Mouse (Mus musculus) brain, embryonic 18.5 days (tissue): ENCODE results near the gene Eif4g3.

Experiments used
- DNase-seq: peaks from one replicate; pipeline ENCODE4 v3.0.0-alpha.2; 2012; ENCODE audit warnings: low read depth, low spot score

Eif4g3 gene

GRCm38 (mm10) chr4:138160918-138161317 is 168.1 kb downstream of the Eif4g3 start:
- DNase-seq, result no peak

DNA sequence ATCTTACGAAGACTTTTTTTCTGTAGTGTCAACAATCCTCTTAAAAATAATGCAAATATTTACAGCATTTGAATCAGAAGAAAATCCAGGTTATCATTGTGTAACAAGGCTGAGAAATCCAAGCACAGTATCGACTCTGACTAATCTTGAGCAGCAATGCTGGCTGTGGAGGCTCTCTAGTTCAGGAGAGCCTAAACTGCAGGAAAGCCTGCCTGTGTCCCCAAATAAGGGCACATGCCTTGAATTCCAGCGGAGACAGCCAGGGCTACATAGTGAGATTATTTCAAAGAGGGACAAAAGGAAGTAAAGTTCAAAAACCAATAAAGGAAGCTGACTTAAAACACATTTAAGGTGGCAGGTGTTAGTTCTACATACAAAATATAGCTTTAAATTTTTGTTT is 168.7 kb downstream of the Eif4g3 start:
- no peak for DNase-seq

- no peak for DNase-seq
These were observed 171.0 kb downstream of the Eif4g3 start for GRCm38 (mm10) chr4:138163836-138164235.

- no peak for DNase-seq
These were observed 172.0 kb downstream of the Eif4g3 start for GRCm38 (mm10) chr4:138164860-138165259.

GRCm38 (mm10) chr4:138166519-138166918 is 173.7 kb downstream of the Eif4g3 start:
- DNase-seq, result no peak

DNA sequence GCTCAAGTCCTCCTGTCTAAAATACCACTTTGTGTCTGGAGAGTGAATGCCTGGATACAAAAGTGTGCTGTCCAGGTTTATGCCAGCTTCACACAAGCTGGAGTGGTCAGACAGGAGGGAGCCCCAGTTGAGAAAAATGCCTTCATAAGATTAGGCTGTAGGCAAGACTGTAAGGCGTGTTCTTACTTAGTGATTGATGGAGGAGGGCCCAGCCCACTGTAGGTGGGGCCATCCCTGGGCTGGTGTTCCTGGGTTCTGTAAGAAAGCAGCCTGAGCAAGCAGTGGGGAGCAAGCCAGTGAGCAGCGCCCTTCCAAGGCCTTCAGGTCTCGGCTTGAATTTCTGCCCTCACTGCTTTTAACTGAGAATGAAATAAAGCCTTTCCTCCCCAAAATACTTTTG is 175.3 kb downstream of the Eif4g3 start:
- no peak for DNase-seq

- no peak for DNase-seq
These were observed 176.6 kb downstream of the Eif4g3 start for GRCm38 (mm10) chr4:138169420-138169819.

GRCm38 (mm10) chr4:138172686-138173085 is 179.9 kb downstream of the Eif4g3 start:
- DNase-seq, result no peak

- no peak for DNase-seq
These were observed 186.6 kb downstream of the Eif4g3 start for GRCm38 (mm10) chr4:138179391-138179790.

DNA sequence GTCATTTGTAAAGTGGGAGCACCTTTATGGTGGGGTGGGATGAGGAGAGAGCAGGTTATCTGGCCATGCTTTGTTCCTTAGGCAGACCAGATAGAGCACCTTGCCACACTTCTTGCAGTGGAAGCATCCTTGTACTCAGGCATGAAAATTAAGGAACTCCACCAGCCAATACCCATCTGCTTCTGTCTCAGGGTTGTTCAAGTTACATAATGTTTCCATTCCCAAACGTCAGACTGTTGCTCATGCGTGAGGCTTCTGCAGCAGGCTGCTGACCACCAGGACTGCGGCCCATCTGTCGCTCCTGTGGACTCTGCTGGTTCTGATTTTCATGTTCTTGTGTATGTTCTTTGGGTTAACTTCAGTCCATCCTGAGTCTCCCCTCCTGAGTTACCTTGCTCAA is 187.9 kb downstream of the Eif4g3 start:
- DNase-seq, result no peak

DNA sequence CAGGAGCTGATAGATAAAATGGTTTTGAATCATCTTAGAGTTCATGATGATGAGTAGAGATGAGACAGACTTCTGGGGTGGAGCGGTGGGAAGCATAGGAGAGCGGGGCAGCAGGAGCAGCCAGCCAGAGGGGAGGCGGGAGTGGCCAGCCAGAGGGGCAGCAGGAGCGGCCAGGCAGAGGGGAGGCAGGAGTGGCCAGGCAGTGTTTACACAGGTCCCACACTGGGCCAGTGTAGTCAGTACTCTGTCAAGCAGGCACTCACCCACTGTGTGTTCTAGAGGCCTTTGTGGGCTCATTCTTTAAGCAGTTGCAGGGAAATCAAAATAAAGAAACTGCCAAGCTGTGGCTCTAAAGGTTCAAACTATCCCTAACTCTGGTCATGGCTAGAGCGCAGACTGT is 191.2 kb downstream of the Eif4g3 start:
- DNase-seq, result no peak

DNA sequence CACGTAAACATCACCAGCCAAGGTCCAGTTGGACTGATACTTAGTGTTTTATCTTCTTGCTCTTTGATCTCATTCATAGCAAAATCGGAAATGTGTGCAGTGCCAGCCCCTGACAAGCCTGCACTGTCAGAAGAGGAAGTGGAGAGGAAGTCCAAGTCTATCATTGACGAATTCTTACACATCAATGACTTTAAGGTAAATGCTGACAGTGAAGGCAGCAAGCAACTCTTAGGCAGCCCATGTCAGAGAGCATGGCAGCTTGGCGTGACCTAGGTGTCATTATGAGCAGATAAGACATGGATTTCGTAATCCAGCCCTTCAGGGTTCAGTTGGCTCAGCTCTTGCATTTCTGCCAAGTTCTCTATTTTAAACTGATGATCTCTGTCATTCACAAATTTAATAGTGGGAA is 191.8 kb downstream of the Eif4g3 start:
- no peak for DNase-seq

GRCm38 (mm10) chr4:138185961-138186360 is 193.1 kb downstream of the Eif4g3 start:
- no peak for DNase-seq

DNA sequence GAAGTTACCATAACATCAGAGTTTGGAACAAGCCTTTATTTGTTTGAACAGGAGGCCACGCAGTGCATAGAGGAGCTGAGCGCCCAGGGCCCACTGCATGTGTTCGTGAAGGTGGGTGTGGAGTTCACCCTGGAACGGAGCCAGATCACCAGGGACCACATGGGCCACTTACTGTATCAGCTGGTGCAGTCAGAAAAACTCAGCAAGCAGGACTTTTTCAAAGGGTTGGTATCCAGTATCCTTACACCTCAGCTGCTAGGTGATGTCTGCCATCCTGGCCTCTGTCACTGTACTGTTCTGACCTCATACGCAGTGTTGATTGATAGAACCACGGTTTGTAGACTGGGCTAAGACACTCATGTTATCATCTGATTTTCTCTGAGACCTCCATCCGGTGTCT is 195.2 kb downstream of the Eif4g3 start:
- DNase-seq, result no peak

- DNase-seq, result no peak
These were observed 199.7 kb downstream of the Eif4g3 start for GRCm38 (mm10) chr4:138192561-138192960.

DNA sequence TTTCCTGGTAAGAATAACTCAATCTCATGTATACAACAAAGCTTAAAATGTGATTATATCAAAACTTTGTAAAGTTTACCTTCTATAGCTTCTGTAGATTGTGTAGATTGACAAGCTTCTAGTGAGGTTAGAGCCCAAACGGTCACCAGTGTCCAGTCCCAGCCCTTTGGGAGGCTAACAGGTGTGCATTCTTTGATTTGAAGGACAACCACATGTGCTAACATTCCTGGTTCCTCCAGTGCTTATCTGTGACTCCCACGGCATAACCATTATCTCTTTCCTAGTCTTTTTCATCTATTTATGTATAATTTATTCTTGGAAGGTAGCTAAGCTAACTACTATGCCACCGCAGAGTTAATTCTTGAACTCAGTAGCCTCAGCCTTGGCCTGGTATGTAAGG is 207.9 kb downstream of the Eif4g3 start:
- DNase-seq, result no peak

- no peak for DNase-seq
These were observed 208.9 kb downstream of the Eif4g3 start for GRCm38 (mm10) chr4:138201696-138202095.

DNA sequence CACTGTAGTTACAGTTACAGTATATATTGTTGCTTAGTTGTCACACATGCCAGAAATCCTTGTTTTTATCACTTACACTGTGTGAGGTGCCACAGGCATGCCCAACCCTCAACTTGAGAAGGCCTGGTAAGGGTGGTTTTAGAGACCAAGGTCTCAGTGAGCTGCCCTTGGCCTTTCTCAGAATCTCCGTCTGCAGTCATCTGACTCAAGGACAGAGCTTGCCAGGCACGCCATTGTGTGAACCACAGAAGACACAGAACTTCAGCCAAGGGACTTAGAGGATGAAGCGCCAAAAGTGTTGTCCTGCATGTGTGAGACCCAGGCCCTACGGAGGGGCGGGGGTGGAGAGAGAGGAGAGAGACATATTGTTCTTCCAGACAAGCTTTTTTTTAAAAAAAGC is 217.3 kb downstream of the Eif4g3 start:
- DNase-seq, result no peak

GRCm38 (mm10) chr4:138213861-138214260 is 221.0 kb downstream of the Eif4g3 start:
- DNase-seq, result no peak

DNA sequence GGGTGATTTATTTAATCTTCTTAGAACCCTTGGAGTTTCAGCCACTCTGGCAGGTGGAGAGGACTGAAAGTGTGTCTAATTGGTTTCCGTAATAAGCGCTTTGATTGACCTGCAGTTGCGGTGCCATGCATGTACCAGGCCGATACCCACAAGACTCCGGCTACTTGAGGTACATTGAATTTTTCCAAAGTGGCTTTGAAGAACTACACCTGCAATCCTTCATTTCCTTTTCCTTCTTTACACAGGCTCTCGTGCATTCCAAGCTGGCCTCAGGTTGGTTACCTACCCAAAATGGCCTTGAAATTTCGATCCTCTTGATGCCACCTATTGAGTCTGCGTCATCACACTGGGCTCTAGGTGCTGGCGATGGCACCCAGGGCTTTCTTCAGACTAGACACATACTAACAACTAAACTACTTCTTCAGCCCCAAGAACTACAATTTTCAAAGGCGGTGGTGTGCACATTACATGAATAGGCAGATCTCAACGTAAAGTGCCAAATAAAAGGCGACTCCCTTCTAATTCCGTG is 222.9 kb downstream of the Eif4g3 start:
- DNase-seq, result no peak

DNA sequence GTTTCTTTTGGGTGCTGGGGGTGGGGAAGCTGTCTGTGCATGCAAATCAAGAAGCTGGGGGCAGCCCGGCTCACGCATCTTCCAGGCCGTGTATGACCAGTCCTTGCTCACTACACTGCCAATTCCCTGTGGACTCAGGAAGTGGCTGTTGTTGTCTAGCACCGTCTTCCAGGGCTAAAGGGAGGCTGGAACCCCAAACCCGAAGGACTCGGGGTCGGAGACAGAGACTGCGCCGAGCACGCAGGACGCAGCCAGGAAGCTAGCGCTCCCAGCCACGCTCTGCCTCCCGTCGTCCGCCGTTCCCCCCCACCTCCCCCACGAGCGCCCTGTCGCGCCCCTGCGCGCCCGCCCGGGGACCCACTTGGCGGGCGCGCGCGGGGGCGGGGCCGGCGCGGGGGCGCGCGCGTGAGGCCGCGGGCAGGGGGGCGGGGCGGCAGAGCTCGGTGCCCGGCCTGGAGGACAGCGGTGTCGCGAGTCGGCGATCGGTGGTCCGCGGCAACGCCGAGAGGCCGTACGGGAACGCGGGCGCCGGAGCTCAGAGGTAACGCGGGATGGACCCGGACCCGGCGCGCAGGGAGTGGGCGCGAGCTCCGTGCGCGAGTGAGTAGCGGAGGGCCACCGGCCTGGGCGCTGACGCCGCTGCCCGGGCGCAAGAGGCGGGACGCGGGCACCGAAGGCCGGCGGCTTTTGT is 223.5 kb downstream of the Eif4g3 start, which contains the start of gene Hp1bp3:
Hp1bp3 (plus strand) TSS at position 97 of the 691 bp plus-strand sequence.
- peak; percentile 54 for DNase-seq

DNA sequence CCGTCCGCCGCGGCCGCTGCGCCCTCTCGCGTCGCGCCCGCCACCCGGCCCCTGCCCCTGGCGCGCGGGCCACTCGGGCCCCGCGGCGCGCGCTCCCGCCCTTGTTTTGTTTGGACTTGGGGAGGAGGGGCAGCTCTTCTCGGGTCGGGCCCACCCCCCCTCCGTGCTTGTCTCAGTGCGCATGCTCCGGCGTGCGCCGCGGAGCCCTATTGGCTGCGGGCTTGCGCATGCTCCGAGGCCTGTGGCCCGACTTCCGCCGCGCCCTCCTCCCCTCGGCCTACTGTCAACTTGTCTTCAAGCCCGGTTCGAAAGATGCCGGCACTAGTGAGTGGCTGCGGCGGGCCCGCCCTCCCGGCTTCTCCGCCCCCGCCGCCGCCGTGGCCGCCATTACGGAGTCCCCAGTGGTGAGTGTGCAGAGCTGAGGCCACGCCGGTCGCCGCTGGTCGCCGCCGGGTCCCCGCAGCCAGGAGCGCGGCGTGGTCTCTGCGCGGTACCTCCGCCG is 224.1 kb downstream of the Eif4g3 start:
- peak; percentile 96 for DNase-seq

DNA sequence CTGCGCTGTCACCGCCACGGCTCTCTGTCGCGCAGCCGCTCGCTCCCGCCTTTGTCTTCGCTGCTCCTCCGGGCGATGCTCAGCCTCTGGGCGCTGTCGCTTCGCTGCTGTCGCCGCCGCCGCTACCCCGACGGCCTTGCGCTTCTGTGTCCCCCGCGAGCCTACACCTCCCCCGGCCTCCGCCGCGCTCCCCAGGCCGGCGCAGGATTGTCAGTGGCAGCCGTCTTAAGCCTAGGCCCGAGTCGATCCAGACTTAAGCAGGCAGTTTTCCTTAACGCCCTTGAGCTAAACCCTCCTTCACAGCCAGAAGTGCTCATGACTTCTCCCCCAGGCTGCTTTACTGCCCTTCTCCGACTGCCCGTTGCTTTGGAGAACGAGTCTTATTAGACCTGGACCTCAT is 224.6 kb downstream of the Eif4g3 start:
- no peak for DNase-seq
